Mouse (Mus musculus) heart, postnatal 14 days (tissue): ENCODE data around the gene St6galnac6. TPM values are rescaled to one million over a fixed set of nuclear protein-coding genes. Genes with fewer than 3 reads are reported as not detected.

ENCODE experiments used
- DNase-seq, 2 experiments: peaks; one replicate each; pipeline ENCODE4 v3.0.0; 2021 to 2022
- intact Hi-C: fragments of 180-260 bp; cut with DNase I; formaldehyde crosslinking; loops from one replicate; pipeline ENCODE4 v1.15.1; 2025
- total RNA-seq, 2 experiments: library from RNA; stranded (reverse); gene quantifications; 2 replicates each; pipeline ENCODE4 v1.2.3; 2021

Gene St6galnac6
- total RNA-seq, 2 experiments from 2014 or later: 97.9 to 104 TPM

DNA sequence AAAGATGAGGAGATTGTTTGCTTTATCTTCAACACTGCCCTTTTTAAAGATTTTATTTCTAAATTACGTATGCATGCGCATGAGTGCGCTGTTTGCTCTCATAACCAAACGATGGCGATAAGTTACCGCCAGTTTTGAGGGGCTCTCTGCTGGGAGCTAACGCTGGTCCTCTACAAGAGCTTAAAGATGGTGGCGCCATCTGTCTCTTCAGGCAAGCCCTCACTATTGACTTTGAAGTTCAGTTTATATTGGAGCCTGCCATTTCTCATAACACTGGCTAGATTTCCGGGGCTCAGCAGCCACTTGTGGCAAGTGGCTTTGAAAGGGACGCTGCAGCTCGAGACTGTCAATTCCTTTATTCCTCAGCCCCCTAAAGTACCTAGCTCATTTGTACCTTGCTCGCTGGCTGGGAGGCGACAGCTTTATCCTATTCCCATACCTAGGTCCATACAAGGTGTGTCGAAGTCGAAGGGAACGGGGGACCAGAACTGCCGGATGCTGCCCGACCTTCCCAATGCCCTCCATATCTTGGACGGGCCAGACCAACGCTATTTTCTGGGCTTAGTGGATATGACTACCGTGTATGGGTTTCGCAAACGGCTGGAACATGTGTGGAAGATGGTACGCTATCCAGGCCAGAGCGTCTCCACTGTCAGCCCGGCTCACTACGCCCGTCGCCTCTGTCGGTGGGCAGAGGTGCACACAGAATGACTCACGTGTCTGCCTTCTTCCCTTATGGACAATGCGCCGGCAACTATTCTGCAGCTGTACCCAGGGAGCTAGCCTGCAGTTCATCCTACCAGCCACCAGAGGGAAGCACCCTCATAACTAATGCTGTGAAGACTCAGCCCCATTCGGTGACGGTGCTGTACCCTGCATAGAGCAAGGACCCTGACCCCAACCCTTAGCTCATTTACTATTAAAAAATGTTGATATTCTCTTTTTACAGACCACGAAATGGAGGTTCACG lies 16.4 kb upstream of the St6galnac6 start:
- peak; percentile 79 to 88 for DNase-seq
- intact Hi-C loops: loop anchor here (1.0 kb wide), 1 partner anchor 19 kb away; no protein-coding TSS in a partner anchor

DNA sequence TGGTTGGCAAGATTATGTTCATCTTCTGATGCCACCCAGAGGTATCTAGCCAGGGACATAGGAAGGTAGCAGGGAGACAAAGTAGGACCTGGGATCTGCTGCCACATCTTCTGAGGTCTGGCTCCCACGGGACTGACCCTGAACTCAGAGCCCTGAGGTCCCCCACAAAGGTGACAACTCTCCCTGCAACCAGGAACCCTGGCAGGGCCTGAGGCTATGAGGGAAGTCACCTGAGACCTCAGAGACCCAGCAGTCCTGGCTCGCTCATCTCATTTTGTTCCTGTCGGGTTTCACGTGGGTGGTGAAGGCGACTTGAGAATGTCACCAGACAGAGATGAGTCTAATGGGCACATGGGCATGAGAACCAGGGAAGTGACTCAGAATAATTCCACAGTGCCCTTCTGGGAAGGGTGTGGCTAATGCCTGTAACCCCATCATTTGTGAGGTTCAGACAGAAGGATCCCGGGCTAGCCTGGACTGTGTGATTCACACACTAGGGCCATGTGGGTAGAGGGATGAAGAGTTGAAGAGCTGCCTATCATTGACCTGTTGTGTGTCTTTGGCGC lies 14.3 kb upstream of the St6galnac6 start:
- intact Hi-C loops: loop anchor here (2.0 kb wide), 1 partner anchor 104 kb away; no protein-coding TSS in a partner anchor
- no peak for DNase-seq

- DNase-seq: peak; percentile 93 to 94
- intact Hi-C loops: no loop called here
Observed at GRCm38 (mm10) chr2:32586871-32587351, 12.6 kb upstream of the St6galnac6 start, which contains the start of gene St6galnac4. TSS of gene St6galnac4 (plus strand) at chr2:32587095.

GRCm38 (mm10) chr2:32587731-32588321 lies 11.7 kb upstream of the St6galnac6 start:
- intact Hi-C loops: no loop called here

GRCm38 (mm10) chr2:32589213-32589795 lies 10.2 kb upstream of the St6galnac6 start:
- DNase-seq: peak; percentile 58 to 61
- intact Hi-C loops: no loop called here

More at GRCm38 (mm10) chr2:32587731-32588321, 11.7 kb upstream of the St6galnac6 start:
- peak; percentile 47 to 56 for DNase-seq

- no peak for DNase-seq
- intact Hi-C loops: no loop called here
Observed at GRCm38 (mm10) chr2:32590224-32590623, 9.3 kb upstream of the St6galnac6 start.

DNA sequence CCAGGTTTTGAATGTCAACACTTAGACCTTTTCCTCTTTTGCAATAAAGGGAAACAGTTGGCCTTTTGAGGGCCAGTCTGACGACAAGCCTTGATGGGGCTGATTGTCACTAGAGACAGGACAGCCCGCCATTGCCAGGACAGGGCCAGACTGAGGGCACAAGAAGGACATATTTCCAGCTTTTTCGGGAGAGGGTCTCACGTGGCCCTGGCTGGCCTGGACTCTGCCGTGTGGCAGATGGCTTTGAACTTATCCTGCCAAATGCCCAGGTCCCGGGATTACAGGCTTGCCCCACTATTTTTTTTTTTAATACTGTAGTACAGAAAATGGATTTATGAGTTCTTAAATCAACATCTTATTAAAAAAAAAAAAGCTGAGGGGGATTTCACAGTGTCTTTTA lies 8.3 kb upstream of the St6galnac6 start:
- no peak for DNase-seq
- intact Hi-C loops: no loop called here

GRCm38 (mm10) chr2:32596725-32597124 lies 2.8 kb upstream of the St6galnac6 start:
- no peak for DNase-seq
- intact Hi-C loops: no loop called here

- no peak for DNase-seq
- intact Hi-C loops: no loop called here
Observed at GRCm38 (mm10) chr2:32597248-32597647, 2.3 kb upstream of the St6galnac6 start.

- no peak for DNase-seq
- intact Hi-C loops: no loop called here
Observed at GRCm38 (mm10) chr2:32597699-32598098, 1.8 kb upstream of the St6galnac6 start.

GRCm38 (mm10) chr2:32598506-32598905 lies 1.0 kb upstream of the St6galnac6 start:
- DNase-seq: peak; percentile 50 to 56
- intact Hi-C loops: no loop called here

GRCm38 (mm10) chr2:32601417-32602065 lies 2.0 kb downstream of the St6galnac6 start:
- DNase-seq: peak; percentile 52 to 56
- intact Hi-C loops: loop anchor here (1.0 kb wide), 1 partner anchor 18 kb away; no protein-coding TSS in a partner anchor

DNA sequence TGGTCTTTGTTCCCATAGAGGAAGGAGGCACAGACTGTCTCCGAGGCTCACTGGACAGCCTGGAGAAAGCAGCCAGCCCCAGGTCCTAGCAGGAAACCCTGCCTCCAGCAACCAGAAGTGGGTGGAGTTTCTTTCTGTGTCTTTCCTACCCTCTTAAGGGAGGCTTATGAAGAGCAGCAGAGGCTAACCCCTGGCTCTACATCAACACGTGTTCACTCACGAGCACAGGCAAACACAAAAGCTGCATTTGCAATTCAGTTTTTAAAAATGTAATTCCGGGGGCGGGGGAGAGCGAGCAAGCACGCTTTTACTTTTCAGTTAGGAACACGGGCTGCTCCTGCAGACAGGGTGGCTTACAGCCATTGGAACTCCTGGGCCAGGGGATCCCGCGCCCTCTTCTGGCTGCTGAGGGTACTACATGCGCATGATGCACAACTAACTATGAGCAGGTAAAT lies 3.1 kb downstream of the St6galnac6 start:
- intact Hi-C loops: loop anchor here (1.0 kb wide), 1 partner anchor 19 kb away; no protein-coding TSS in a partner anchor
- DNase-seq: peak; percentile 89 to 94

DNA sequence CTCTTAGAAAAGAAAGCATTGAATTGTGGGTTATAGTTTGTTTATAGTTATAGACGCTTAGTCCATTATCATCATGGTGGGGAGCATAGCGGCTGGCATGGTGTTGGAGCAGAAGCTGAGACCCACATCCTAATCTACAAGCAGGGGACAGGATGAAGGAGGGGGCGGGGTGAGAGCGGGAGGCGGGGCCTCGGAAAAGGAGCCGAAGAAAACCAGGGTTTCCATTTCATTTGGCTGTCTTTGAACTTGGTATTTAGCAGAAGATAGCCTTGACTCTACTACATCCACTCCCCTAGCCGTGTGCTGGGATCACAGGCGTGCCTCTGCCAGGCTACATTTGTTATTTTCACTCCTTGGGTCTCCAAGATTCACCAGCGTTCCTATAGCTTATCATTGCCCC lies 5.1 kb downstream of the St6galnac6 start:
- DNase-seq: no peak
- intact Hi-C loops: no loop called here

- peak; percentile 90 to 95 for DNase-seq
- intact Hi-C loops: no loop called here
Observed at GRCm38 (mm10) chr2:32606161-32607142, 6.9 kb downstream of the St6galnac6 start.

DNA sequence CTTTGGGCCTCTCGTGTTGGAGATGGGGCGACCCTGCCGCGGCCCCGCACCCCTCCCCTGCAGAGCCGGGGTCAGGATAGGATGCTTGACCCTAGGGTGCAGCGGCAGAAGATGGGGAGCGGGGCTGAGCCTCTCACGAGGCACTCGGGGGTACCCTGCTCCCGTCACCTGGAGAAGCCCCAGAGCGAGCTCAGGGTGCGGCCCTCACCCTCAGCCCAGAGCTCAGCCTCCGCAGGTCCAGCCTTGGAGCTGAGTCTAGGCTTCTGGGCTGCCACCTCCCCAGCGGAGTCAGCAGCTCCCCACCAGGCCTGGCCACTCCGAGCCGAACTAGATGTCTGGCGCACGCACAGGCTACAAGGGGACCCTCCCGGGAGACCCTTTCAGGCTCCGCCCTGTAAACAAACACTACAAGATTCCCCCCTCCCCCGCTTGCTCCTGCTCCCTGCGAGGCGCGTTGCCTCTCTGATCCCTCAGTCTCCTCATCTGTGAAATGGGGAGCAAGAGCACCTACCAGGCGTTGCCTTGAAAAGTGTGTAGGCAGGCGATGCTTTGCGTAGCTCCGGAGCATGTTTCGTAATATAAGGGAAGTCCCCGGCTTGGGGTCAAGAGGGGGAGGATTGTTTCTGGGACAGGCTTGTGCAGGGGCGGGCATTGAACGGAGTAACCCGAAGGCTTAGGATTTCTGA lies 7.9 kb downstream of the St6galnac6 start:
- DNase-seq: peak in 1 of 2 experiments; percentile 62
- intact Hi-C loops: no loop called here

GRCm38 (mm10) chr2:32608141-32608777 lies 8.8 kb downstream of the St6galnac6 start:
- intact Hi-C loops: no loop called here
- DNase-seq: peak; percentile 79 to 80
